Mouse (Mus musculus) kidney, embryonic 14.5 days (tissue): ENCODE results near the gene Pex7. TPM values are rescaled to one million over a fixed set of nuclear protein-coding genes. Genes with fewer than 3 reads are reported as not detected.

Source experiments
- ATAC-seq: fragments of 200-750 bp; cut with Nextera tagmentation; 2 replicates; pipeline ENCODE4 v1.8.0; 2017; ENCODE audit warnings: moderate number of reproducible peaks, mild to moderate bottlenecking, moderate TSS enrichment, moderate library complexity; ENCODE audit not compliant: low FRiP score, low TSS enrichment
- H3K27ac ChIP-seq: fragments of 300-500 bp; sonication (generic); 2 replicates; pipeline ENCODE4 v1.5.1; 2014; ENCODE audit warnings: low read depth, mild to moderate bottlenecking, low read length, moderate library complexity, mixed read lengths
- H3K27me3 ChIP-seq: fragments of 300-500 bp; sonication (generic); 2 replicates; pipeline ENCODE4 v1.6.1; 2014; ENCODE audit warnings: mild to moderate bottlenecking, low read length; ENCODE audit not compliant: control insufficient read depth, insufficient read depth
- H3K36me3 ChIP-seq: fragments of 300-500 bp; sonication (generic); 2 replicates; pipeline ENCODE4 v1.6.1; 2014; ENCODE audit warnings: low read length, mixed read lengths; ENCODE audit not compliant: control insufficient read depth, insufficient read depth
- H3K4me1 ChIP-seq: fragments of 300-500 bp; sonication (generic); 2 replicates; pipeline ENCODE4 v1.6.1; 2014; ENCODE audit warnings: low read length, mixed read lengths; ENCODE audit not compliant: control insufficient read depth, insufficient read depth
- H3K4me2 ChIP-seq: fragments of 300-500 bp; sonication (generic); replicated peaks from 2 replicates; pipeline ENCODE4 v1.6.1; 2014; ENCODE audit warnings: low read depth, mild to moderate bottlenecking, low read length
- H3K4me3 ChIP-seq: fragments of 300-500 bp; sonication (generic); 2 replicates; pipeline ENCODE4 v1.5.1; 2014; ENCODE audit warnings: mild to moderate bottlenecking, low read length
- H3K9ac ChIP-seq: fragments of 300-500 bp; sonication (generic); 2 replicates; pipeline ENCODE4 v1.6.1; 2014; ENCODE audit warnings: low read depth, mild to moderate bottlenecking, low read length, moderate library complexity
- H3K9me3 ChIP-seq: fragments of 300-500 bp; sonication (generic); 2 replicates; pipeline ENCODE4 v1.6.1; 2016; ENCODE audit warnings: low read length; ENCODE audit not compliant: control insufficient read depth
- WGBS: fragments of 180-500 bp; shearing (Covaris S2); extraction: QIAGEN DNeasy Blood & Tissue Kit; methylation state at CpG from one replicate; pipeline ENCODE4 v1.1.7; 2014; 5-methylcytosine and 5-hydroxymethylcytosine counted together
- polyA plus RNA-seq: library from polyadenylated mRNA; unstranded; fragments of >200 nt; fragmentation: Nextera tagmentation; extraction: Ambion mirVana; gene quantifications from 2 replicates; pipeline ENCODE4 v1.2.1, GENCODE M21; 2014

The Pex7 gene
- polyA plus RNA-seq, 1 experiment from 2014 or later: 45.4 TPM

GRCm38 (mm10) chr10:19946644-19947043, 39.2 kb upstream of the Pex7 start:
- ATAC-seq: no peak
- no peaks in the 10 kb centered on the region for H3K9me3 ChIP-seq
- no peaks in the 10 kb centered on the region for H3K36me3 ChIP-seq

DNA sequence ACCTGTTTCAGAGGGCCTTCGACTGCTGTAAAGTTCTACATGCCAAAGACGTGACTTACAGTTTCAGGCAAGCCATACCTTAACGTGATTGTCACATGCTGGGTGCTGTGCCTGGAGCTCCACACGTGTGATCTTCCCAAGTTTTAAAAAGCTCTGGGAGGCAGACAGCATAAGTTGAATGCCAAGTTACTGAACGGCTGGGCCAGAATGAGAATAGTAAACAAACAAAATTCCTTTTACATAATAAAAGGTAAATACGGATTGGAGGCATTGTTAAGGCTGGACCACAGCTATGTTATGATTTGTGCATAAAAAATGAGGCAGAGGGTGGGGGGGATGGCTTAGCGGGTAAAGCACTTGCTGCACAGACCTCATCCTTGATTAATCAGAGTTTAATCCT, 38.2 kb upstream of the Pex7 start:
- H3K27ac ChIP-seq: no peak overlapping the region
- peaks cover 7% of the 10 kb centered on the region; the same call in 1 of the 2 replicates for H3K4me1 ChIP-seq
- WGBS: 85% methylated on average over 7 of the region's 7 CpGs
- H3K4me2 ChIP-seq: no peak overlapping the region
- no peaks in the 10 kb centered on the region for H3K9me3 ChIP-seq
- H3K36me3 ChIP-seq: no peaks in the 10 kb centered on the region
- H3K4me3 ChIP-seq: no peak overlapping the region
- H3K27me3 ChIP-seq: no peaks in the 10 kb centered on the region
- no peak overlapping the region for H3K9ac ChIP-seq
- ATAC-seq: no peak

More at GRCm38 (mm10) chr10:19946644-19947043, 39.2 kb upstream of the Pex7 start:
- Histone ChIP-seq H3K4me2 (no peak overlapping the region), H3K27ac (no peak overlapping the region), H3K9ac (no peak overlapping the region), H3K4me3 (no peak overlapping the region), H3K4me1 (no peaks in the 10 kb centered on the region), H3K27me3 (no peaks in the 10 kb centered on the region)
- 75% methylated on average over 6 of the region's 6 CpGs for WGBS

GRCm38 (mm10) chr10:19942621-19943020, 35.1 kb upstream of the Pex7 start:
- Histone ChIP-seq H3K4me1 (peaks cover 31% of the 10 kb centered on the region; the same call in 1 of the 2 replicates), H3K4me2 (no peak overlapping the region), H3K36me3 (no peaks in the 10 kb centered on the region), H3K27ac (no peak overlapping the region), H3K9ac (no peak overlapping the region), H3K9me3 (no peaks in the 10 kb centered on the region), H3K4me3 (no peak overlapping the region), H3K27me3 (no peaks in the 10 kb centered on the region)
- ATAC-seq: no peak
- WGBS: 94% methylated on average over 3 of the region's 3 CpGs

DNA sequence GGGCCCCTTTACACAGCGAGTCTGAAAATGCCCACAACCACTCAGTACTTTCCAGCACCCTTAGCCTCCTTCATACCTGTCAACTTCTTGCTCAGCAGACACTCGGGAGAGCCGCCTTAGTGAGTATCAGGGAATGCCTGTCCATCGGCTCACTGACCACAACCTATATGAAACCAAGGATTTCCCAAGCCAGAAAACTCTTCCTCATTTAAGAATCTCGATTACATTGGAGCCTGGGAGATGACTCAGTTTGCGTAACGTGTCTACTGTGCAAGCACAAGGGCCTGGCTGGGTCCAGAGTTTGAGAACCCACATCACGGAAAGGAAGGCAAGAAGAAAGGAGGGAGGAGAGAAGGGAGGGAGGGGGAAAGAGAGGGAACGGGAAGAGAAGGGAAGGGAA, 34.4 kb upstream of the Pex7 start:
- 88% methylated on average over 9 of the region's 9 CpGs for WGBS
- H3K27me3 ChIP-seq: no peaks in the 10 kb centered on the region
- no peaks in the 10 kb centered on the region for H3K36me3 ChIP-seq
- no peak overlapping the region for H3K27ac ChIP-seq
- H3K9me3 ChIP-seq: no peaks in the 10 kb centered on the region
- H3K4me1 ChIP-seq: peaks cover 32% of the 10 kb centered on the region; the same call in 1 of the 2 replicates
- H3K4me3 ChIP-seq: no peak overlapping the region
- no peak for ATAC-seq
- no peak overlapping the region for H3K4me2 ChIP-seq
- H3K9ac ChIP-seq: no peak overlapping the region

DNA sequence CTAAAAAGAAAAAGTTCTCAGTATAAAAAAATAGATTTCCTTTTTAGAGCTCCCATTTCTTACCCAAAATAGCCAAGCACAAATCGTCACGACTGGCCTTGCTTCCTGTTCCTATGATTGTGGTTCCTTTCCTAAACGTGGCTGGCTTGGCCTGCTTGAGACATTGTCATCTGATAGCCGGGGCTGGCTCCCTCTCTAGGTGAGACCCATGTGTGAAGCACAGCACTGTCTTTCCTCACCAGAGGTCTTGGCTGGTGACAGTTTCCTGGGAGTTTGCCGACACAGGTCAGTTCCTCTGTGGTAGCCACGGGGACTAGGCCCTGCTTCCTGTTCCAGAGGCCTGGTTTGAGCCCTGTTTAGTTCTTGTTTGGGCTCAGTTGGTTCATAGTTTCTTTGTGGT, 33.6 kb upstream of the Pex7 start:
- no peaks in the 10 kb centered on the region for H3K27me3 ChIP-seq
- ATAC-seq: no peak
- no peak overlapping the region for H3K4me3 ChIP-seq
- 31% methylated on average over 6 of the region's 6 CpGs for WGBS
- no peak overlapping the region for H3K9ac ChIP-seq
- no peak overlapping the region for H3K4me2 ChIP-seq
- no peaks in the 10 kb centered on the region for H3K9me3 ChIP-seq
- peaks cover 35% of the 10 kb centered on the region; the same call in 1 of the 2 replicates for H3K4me1 ChIP-seq
- peak overlapping the region; percentile 30; the same call in 1 of the 2 replicates for H3K27ac ChIP-seq
- no peaks in the 10 kb centered on the region for H3K36me3 ChIP-seq

DNA sequence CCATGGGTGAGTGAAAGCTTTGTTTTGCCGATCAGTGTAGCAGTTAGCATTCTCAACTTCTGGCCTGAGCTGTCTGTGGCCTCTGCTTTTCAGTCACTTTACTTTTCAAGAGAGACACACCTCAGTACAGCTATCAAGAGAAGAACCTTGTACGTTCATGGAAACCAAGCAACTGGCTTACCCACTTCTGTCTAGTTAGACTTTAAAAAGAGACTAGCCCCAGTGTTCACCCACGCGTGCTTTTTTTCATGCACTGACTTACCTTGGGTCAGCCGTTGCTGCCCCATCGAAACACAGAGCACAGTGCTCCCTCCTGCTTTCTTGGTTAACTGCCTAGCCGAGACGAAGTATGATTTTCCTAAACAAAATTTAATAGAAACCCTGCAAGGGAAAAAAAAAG, 33.1 kb upstream of the Pex7 start:
- WGBS: 81% methylated on average over 8 of the region's 8 CpGs
- H3K4me1 ChIP-seq: peaks cover 35% of the 10 kb centered on the region; the same call in 1 of the 2 replicates
- H3K36me3 ChIP-seq: no peaks in the 10 kb centered on the region
- no peak overlapping the region for H3K4me2 ChIP-seq
- H3K27me3 ChIP-seq: no peaks in the 10 kb centered on the region
- no peak for ATAC-seq
- no peak overlapping the region for H3K9ac ChIP-seq
- no peak overlapping the region for H3K27ac ChIP-seq
- no peaks in the 10 kb centered on the region for H3K9me3 ChIP-seq
- no peak overlapping the region for H3K4me3 ChIP-seq

DNA sequence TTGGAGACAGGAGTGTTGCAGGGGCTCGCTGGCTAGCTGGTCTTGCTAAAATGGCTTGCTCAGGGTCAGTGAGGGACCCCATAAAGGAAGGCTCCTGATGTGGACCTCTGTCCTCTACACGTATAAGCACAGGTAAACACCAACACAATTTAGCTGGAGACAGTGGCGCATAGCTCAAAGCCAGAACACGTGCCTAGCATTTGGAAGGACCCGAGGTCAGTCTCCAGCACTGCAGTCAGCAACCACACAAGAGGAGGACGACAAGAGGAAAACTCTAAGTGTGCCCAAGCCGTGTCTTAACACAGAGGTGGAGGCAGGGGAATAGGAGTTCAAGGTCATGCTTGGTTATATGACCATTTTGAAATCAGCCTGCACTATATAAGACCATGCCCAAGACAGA, 32.6 kb upstream of the Pex7 start:
- H3K4me2 ChIP-seq: no peak overlapping the region
- H3K36me3 ChIP-seq: no peaks in the 10 kb centered on the region
- no peak overlapping the region for H3K9ac ChIP-seq
- no peak overlapping the region for H3K27ac ChIP-seq
- no peak overlapping the region for H3K4me3 ChIP-seq
- WGBS: 87% methylated on average over 7 of the region's 7 CpGs
- no peak for ATAC-seq
- H3K27me3 ChIP-seq: no peaks in the 10 kb centered on the region
- H3K9me3 ChIP-seq: no peaks in the 10 kb centered on the region
- H3K4me1 ChIP-seq: peaks cover 35% of the 10 kb centered on the region; the same call in 1 of the 2 replicates

- Histone ChIP-seq H3K27ac (peak overlapping the region; percentile 42; the same call in 1 of the 2 replicates), H3K9ac (no peak overlapping the region), H3K4me3 (no peak overlapping the region), H3K9me3 (no peaks in the 10 kb centered on the region), H3K36me3 (no peaks in the 10 kb centered on the region), H3K4me1 (peaks cover 35% of the 10 kb centered on the region; the same call in 1 of the 2 replicates), H3K4me2 (no peak overlapping the region), H3K27me3 (no peaks in the 10 kb centered on the region)
- ATAC-seq: peak; percentile 36; the same call in 1 of the 2 replicates
- 33% methylated on average over 8 of the region's 8 CpGs for WGBS
Measured at GRCm38 (mm10) chr10:19939282-19939705, 31.8 kb upstream of the Pex7 start.

DNA sequence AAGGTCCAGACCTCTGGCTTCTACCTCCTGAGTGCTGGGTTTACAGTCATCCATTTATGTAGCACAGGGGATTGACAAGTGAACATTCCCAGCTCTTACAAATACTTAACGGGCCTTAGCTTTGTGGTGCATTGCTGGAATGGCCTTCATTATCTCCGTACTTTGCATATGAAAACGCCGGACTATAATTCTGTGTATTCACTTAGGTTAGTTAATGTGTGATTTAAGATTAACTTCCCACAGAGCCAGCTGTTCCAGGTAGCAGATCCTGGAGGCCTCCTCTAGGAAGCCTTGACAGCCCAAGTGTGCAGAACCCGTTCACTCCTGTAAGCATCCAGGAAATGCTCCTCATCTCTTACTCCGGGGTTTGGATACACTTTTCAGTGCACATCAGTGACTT, 31.2 kb upstream of the Pex7 start:
- Histone ChIP-seq H3K36me3 (no peaks in the 10 kb centered on the region), H3K27ac (0 out of 2 replicates have a peak overlapping the region, but pooled peaks have one; percentile 42), H3K4me3 (no peak overlapping the region), H3K4me2 (no peak overlapping the region), H3K9me3 (no peaks in the 10 kb centered on the region), H3K27me3 (0 out of 2 replicates have a peak, but pooled peaks cover 2% of the 10 kb centered on the region), H3K9ac (no peak overlapping the region), H3K4me1 (peaks cover 35% of the 10 kb centered on the region; the same call in 1 of the 2 replicates)
- ATAC-seq: no peak
- 64% methylated on average over 6 of the region's 6 CpGs for WGBS
